Mouse (Mus musculus) left cerebral cortex, postnatal 10 days (tissue): ENCODE results near the gene Scamp4. TPM values are rescaled to one million over a fixed set of nuclear protein-coding genes. Genes with fewer than 3 reads are reported as not detected.

Source experiments
- DNase-seq, 2 experiments: peaks; one replicate each; pipeline ENCODE4 v3.0.0; 2021 to 2022; ENCODE audit warnings: low spot score in 2 of 2, mixed read lengths in 1 of 2; ENCODE audit errors: extremely low spot score in 1 of 2
- intact Hi-C: fragments of 180-260 bp; cut with DNase I; formaldehyde crosslinking; loops from one replicate; pipeline ENCODE4 v1.15.1; 2025
- microRNA-seq: library from miRNA; unstranded; fragments of <30 nt; microRNA quantifications from one replicate; pipeline ENCODE4 v1.2.0, GENCODE M21; 2022
- total RNA-seq, 2 experiments: library from RNA; stranded (reverse); gene quantifications; 2 replicates each; pipeline ENCODE4 v1.2.3; 2021

Scamp4 gene
- total RNA-seq, 2 experiments from 2014 or later: 37.5 to 37.9 TPM

DNA sequence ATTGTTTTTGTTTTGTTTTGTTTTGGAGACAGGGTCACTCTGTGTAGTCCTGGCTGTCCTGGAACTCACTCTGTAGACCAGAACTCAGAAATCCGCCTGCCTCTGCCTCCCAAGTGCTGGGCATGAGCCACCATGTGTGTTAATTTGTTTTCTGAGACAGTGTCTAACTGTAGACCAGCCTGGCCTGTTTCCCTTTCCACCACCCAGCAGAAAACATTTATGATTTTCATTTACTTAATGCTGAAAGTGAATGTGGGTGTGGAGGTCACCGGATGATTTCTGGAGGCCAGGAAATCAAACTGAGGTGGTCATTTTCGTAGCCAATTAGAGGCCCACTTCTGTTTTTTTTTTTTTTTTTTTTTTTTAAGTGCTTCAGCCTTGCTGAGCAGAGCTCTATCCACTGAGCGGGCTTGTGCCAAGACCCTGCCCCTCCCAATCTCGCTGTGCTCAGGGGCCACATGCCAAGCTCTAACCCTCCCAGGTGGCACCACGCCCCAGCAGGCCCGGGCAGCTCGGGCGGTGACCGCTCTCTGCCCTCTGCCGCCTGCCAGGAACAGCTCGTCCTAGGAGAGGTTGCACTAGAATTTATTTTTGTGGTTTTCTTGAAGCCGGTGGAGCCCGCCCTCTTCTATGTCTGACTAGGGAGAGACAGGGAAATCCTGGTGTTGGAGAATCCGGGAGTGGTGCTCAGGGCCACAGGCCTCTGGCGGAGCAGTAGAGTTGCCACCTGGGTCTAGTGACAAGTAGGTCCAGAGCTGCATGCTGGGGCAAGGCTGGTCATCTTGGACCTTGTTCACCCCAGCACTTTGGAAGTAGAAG, 61.7 kb downstream of the Scamp4 start:
- peak in 1 of 2 experiments; percentile 83 for DNase-seq

DNA sequence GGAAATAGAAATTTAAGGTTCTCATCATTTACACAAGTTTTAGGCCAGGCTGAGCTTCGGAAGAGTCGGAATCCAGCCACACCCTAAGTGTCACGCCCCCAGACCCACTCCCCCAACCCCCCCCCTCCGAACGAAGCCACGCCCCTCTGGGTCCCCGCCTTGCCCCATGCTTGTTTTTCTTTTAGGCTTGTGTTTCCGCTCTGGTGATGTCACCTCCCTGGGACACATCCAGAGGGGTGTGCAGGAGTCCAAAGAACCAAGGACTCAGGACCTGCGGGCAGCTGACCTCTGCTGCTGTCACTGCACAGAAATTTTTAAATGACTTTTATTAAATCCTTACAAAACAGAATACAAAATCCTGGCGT, 62.3 kb downstream of the Scamp4 start:
- peak in 1 of 2 experiments; percentile 78 for DNase-seq
- intact Hi-C loops: no loop called here

More for the DNA sequence above, 61.7 kb downstream of the Scamp4 start:
- intact Hi-C loops: no loop called here

Small RNA genes within 50 kb of the gene (microRNA-seq; reads per million reads assigned to microRNA genes)
- gene Mir6912: 4.3 reads per million, percentile 15 among the genes with 10 or more reads in this experiment

Other genes with a start within 250 kb of the Scamp4 start
- gene Plk5, start 246.4 kb upstream of the Scamp4 start, total RNA-seq: 1 to 10 TPM; 3.1 to 5.1 TPM
- gene Mex3d, start 215.2 kb upstream of the Scamp4 start, total RNA-seq: 10 to 100 TPM; 31.1 to 35.4 TPM
- gene Mbd3, start 203.3 kb upstream of the Scamp4 start, total RNA-seq: 100 to 1,000 TPM; 121 to 124 TPM
- 100 to 1,000 TPM; 508 to 513 TPM for gene Uqcr11, start 196.0 kb upstream of the Scamp4 start, total RNA-seq
- 10 to 100 TPM; 29.6 to 31.1 TPM for gene Tcf3, start 169.2 kb upstream of the Scamp4 start, total RNA-seq
- gene Onecut3, start 108.0 kb upstream of the Scamp4 start, total RNA-seq: not detected
- gene Atp8b3, start 63.7 kb upstream of the Scamp4 start, total RNA-seq: under 1 TPM; 0.14 to 0.49 TPM
- 10 to 100 TPM; 49.5 to 49.6 TPM for gene Rexo1, start 41.3 kb upstream of the Scamp4 start, total RNA-seq
- gene Klf16, start 25.6 kb upstream of the Scamp4 start, total RNA-seq: 10 to 100 TPM; 40.1 to 46.3 TPM
- 100 to 1,000 TPM; 191 to 194 TPM for gene Abhd17a, start 12.5 kb upstream of the Scamp4 start, total RNA-seq
- 1 to 10 TPM; 4.3 TPM for gene Adat3, start within 50 bp of the Scamp4 start, total RNA-seq
- 1 to 10 TPM; 2.0 to 3.0 TPM for gene Gm49322, start 3.1 kb downstream of the Scamp4 start, total RNA-seq
- gene Csnk1g2, start 20.0 kb downstream of the Scamp4 start, total RNA-seq: 100 to 1,000 TPM; 156 to 167 TPM
- gene Btbd2, start 54.2 kb downstream of the Scamp4 start, total RNA-seq: 10 to 100 TPM; 89.6 to 91.0 TPM
- 10 to 100 TPM; 46.1 to 47.1 TPM for gene Mknk2, start 75.2 kb downstream of the Scamp4 start, total RNA-seq
- 10 to 100 TPM; 21.8 to 24.7 TPM for gene Mob3a, start 99.1 kb downstream of the Scamp4 start, total RNA-seq
- gene Izumo4, start 99.3 kb downstream of the Scamp4 start, total RNA-seq: 10 to 100 TPM; 56.3 to 63.5 TPM
- 100 to 1,000 TPM; 146 to 151 TPM for gene Ap3d1, start 139.4 kb downstream of the Scamp4 start, total RNA-seq
- gene Dot1l, start 152.3 kb downstream of the Scamp4 start, total RNA-seq: 10 to 100 TPM; 59.1 to 60.1 TPM
- 10 to 100 TPM; 39.7 to 43.1 TPM for gene Sf3a2, start 195.3 kb downstream of the Scamp4 start, total RNA-seq
- 10 to 100 TPM; 57.0 to 62.1 TPM for gene Plekhj1, start 195.8 kb downstream of the Scamp4 start, total RNA-seq
- 1 to 10 TPM; 1.7 to 2.0 TPM for gene Amh, start 202.4 kb downstream of the Scamp4 start, total RNA-seq
- 1 to 10 TPM; 1.6 to 2.0 TPM for gene Jsrp1, start 210.6 kb downstream of the Scamp4 start, total RNA-seq
- 100 to 1,000 TPM; 414 to 433 TPM for gene Oaz1, start 223.8 kb downstream of the Scamp4 start, total RNA-seq
- 10 to 100 TPM; 25.4 to 30.9 TPM for gene Lingo3, start 241.2 kb downstream of the Scamp4 start, total RNA-seq